Mouse (Mus musculus) limb, embryonic 11.5 days (tissue): ENCODE results near the gene Gm45062. TPM values are rescaled to one million over a fixed set of nuclear protein-coding genes. Genes with fewer than 3 reads are reported as not detected.
A peak's percentile ranks its signal among the peaks of the same experiment; 100 is the strongest.

Experiments used
- ATAC-seq: fragments of 200-750 bp; cut with Nextera tagmentation; 2 replicates; pipeline ENCODE4 v1.8.0; 2017; ENCODE audit warnings: low read depth; ENCODE audit not compliant: insufficient number of reproducible peaks, low FRiP score, low TSS enrichment
- DNase-seq: peaks from one replicate; pipeline ENCODE4 v3.0.0-alpha.2; 2015; ENCODE audit warnings: low spot score
- H3K27ac ChIP-seq: fragments of 300-500 bp; sonication (generic); replicated peaks from 2 replicates; pipeline ENCODE4 v1.5.1; 2014; ENCODE audit warnings: low read depth, mild to moderate bottlenecking, low read length
- H3K27me3 ChIP-seq: fragments of 300-500 bp; sonication (generic); 2 replicates; pipeline ENCODE4 v1.6.1; 2014; ENCODE audit warnings: mild to moderate bottlenecking, low read length, mixed read lengths; ENCODE audit not compliant: control insufficient read depth, insufficient read depth
- H3K36me3 ChIP-seq: fragments of 300-500 bp; sonication (generic); 2 replicates; pipeline ENCODE4 v1.6.1; 2014; ENCODE audit warnings: mild to moderate bottlenecking, low read length, moderate library complexity, mixed read lengths; ENCODE audit not compliant: control insufficient read depth, insufficient read depth
- H3K4me1 ChIP-seq: fragments of 300-500 bp; sonication (generic); 2 replicates; pipeline ENCODE4 v1.6.1; 2014; ENCODE audit warnings: low read length, mixed read lengths; ENCODE audit not compliant: control insufficient read depth, insufficient read depth
- H3K4me2 ChIP-seq: fragments of 300-500 bp; sonication (generic); 2 replicates; pipeline ENCODE4 v1.6.1; 2014; ENCODE audit warnings: low read depth, mild to moderate bottlenecking, moderate library complexity; ENCODE audit not compliant: severe bottlenecking
- H3K4me3 ChIP-seq: fragments of 300-500 bp; sonication (generic); 2 replicates; pipeline ENCODE4 v1.5.1; 2014; ENCODE audit warnings: low read depth, low read length
- H3K9ac ChIP-seq: fragments of 300-500 bp; sonication (generic); 2 replicates; pipeline ENCODE4 v1.6.1; 2014; ENCODE audit warnings: mild to moderate bottlenecking, low read length
- H3K9me3 ChIP-seq: fragments of 300-500 bp; sonication (generic); 2 replicates; pipeline ENCODE4 v1.6.1; 2016; ENCODE audit warnings: low read length; ENCODE audit not compliant: control insufficient read depth
- WGBS: fragments of 180-500 bp; shearing (Covaris S2); extraction: QIAGEN DNeasy Blood & Tissue Kit; methylation state at CpG from one replicate; pipeline ENCODE4 v1.1.7; 2014; 5-methylcytosine and 5-hydroxymethylcytosine counted together
- polyA plus RNA-seq: library from polyadenylated mRNA; unstranded; fragments of >200 nt; fragmentation: Nextera tagmentation; extraction: Ambion mirVana; gene quantifications from 2 replicates; pipeline ENCODE4 v1.2.1, GENCODE M21; 2014

The Gm45062 gene
- polyA plus RNA-seq, 1 experiment from 2014 or later: 16.1 TPM

DNA sequence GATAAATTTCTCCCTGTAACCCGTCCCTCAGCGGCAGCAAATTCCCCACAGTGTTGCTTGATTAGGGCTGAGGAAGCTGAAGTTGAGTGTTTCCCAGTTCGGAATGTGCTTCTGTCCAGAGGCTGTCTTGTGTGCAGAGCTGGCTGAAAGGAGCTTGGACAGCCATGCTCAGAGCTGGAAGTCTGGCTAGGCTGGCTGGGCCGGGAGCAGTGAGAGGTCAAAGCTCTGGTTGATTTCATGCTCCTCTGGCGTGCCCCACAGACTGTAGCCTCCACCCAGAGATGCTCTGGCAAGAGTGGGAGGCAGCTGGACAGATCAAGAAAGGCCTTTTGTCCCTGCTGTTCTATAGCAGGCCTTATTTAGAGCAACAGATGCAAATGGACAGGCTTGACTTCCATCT, 187.5 kb downstream of the Gm45062 start:
- WGBS: 26% methylated on average over 5 of the region's 5 CpGs
- Histone ChIP-seq H3K4me1 (peaks cover 5% of the 10 kb centered on the region), H3K36me3 (no peaks in the 10 kb centered on the region), H3K9ac (no peak overlapping the region), H3K27me3 (no peaks in the 10 kb centered on the region), H3K4me2 (no peak overlapping the region), H3K4me3 (no peak overlapping the region), H3K27ac (peak overlapping the region; percentile 69), H3K9me3 (no peaks in the 10 kb centered on the region)
- no peak for ATAC-seq
- peak; percentile 49 for DNase-seq

DNA sequence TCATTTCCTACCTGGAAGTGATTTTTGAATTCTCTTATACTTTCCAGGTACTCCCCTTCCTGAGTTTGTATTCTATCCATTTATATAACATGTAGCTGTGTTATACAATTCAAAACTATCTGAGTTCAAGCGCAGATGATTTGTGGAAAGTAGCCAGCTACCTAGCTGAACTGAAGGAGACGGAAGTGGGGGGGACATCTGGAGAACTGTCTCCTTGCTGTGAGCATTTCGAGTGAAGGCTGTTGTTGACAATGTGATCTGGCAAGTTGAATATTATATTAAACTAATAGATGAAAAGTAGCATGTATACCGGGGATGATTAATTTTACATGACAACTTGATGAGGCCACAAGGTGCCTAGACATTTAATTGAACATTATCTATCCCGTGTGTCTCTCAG, 196.3 kb downstream of the Gm45062 start:
- WGBS: 86% methylated on average over 5 of the region's 5 CpGs
- Histone ChIP-seq H3K36me3 (no peaks in the 10 kb centered on the region), H3K27me3 (no peaks in the 10 kb centered on the region), H3K4me3 (no peak overlapping the region), H3K4me1 (no peaks in the 10 kb centered on the region), H3K9ac (no peak overlapping the region), H3K27ac (no peak overlapping the region), H3K9me3 (no peaks in the 10 kb centered on the region), H3K4me2 (no peak overlapping the region)
- ATAC-seq (no peak), DNase-seq (no peak)

DNA sequence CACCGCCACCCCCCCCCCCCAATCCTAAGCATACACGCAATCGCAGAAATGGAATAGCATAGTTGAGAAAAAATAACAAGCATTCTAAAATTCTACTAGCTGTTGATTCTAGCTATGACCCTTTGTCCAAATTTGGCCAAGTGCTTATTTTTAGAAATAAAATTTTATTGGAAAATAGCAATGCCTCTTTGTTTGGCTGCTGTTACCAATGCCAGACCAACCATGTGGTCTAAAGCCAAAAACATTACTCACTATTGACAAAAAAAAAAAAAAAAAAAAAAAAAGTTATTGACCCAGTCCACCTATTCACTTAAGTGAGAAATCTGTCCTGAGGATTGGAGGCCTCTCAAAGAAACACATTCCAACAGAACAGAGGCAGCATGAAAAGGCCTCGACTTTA, 199.3 kb downstream of the Gm45062 start:
- no peaks in the 10 kb centered on the region for H3K9me3 ChIP-seq
- no peaks in the 10 kb centered on the region for H3K36me3 ChIP-seq
- no peak for ATAC-seq

DNA sequence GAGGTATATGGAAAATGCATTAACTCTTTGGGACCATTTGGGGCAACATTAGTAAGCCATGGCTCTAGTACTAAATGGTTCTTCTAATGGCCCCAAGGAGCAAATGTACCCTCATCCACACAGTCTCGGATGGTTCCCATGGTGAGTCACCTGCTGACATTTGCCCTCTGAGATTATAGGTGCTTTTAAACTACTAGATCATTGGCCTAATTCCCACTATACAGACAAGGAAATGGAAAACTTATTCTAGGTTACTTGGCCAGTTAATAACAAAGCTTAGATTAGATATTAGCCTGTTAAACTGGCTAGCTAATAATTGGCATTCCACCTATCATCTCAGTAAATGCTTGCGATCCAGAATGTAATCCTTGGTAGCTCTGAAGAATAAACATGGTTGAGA, 203.2 kb downstream of the Gm45062 start:
- Histone ChIP-seq H3K36me3 (no peaks in the 10 kb centered on the region), H3K4me3 (no peak overlapping the region), H3K4me1 (no peaks in the 10 kb centered on the region), H3K9ac (no peak overlapping the region), H3K9me3 (no peaks in the 10 kb centered on the region), H3K4me2 (no peak overlapping the region), H3K27me3 (no peaks in the 10 kb centered on the region), H3K27ac (no peak overlapping the region)
- WGBS: 89% methylated on average over 2 of the region's 2 CpGs
- ATAC-seq (no peak), DNase-seq (no peak)

More for the DNA sequence above, 199.3 kb downstream of the Gm45062 start:
- no peak overlapping the region for H3K4me2 ChIP-seq
- no peak for DNase-seq
- no peaks in the 10 kb centered on the region for H3K4me1 ChIP-seq
- H3K27ac ChIP-seq: no peak overlapping the region
- no peak overlapping the region for H3K9ac ChIP-seq
- no peaks in the 10 kb centered on the region for H3K27me3 ChIP-seq
- WGBS: 93% methylated on average over 4 of the region's 4 CpGs
- H3K4me3 ChIP-seq: no peak overlapping the region

DNA sequence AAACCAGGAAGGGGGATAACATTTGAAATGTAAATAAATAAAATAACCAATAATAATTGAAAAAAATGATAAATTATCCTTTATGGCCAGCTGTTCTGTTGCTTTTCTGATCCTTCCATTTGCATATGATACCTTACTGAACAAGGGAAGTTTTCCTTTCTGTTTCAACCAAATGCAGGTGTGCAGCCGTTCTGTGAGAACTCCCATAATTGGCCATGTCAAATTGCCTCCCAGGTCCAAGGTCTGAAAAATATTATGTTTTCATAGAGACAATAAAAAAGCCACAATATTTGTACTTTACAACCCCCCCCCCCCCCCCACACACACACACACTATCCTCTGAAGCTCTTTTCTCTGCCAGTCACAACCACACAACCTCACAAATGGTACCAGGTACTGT, 206.1 kb downstream of the Gm45062 start:
- WGBS: 59% methylated on average over 1 of the region's 1 CpGs
- no peak for ATAC-seq

DNA sequence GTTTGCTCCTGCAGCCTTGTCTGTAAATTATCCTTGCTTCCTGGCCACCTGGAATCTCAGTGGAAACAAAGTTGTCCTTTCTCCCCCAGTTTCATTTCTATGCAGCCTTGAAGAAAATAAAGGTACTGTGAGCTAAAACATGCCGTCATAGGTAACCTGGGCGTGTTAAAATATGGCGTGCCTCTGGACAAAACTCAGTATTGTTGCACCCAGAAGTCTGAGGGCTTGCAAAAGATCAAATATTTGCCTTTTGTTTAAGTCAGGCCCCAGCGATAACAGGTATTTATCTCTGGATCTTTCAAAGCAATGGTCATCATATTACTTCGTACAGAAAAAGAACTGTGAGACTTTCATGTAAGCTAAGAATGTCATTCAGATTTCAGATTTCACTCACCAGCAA, 206.7 kb downstream of the Gm45062 start:
- Histone ChIP-seq H3K4me2 (no peak overlapping the region), H3K4me3 (no peak overlapping the region), H3K27me3 (no peaks in the 10 kb centered on the region), H3K9ac (no peak overlapping the region), H3K27ac (no peak overlapping the region), H3K4me1 (no peaks in the 10 kb centered on the region), H3K9me3 (no peaks in the 10 kb centered on the region), H3K36me3 (no peaks in the 10 kb centered on the region)
- DNase-seq: no peak
- 88% methylated on average over 5 of the region's 5 CpGs for WGBS
- no peak for ATAC-seq

More for the DNA sequence above, 206.1 kb downstream of the Gm45062 start:
- Histone ChIP-seq H3K4me3 (no peak overlapping the region), H3K9ac (no peak overlapping the region), H3K27me3 (no peaks in the 10 kb centered on the region), H3K9me3 (no peaks in the 10 kb centered on the region), H3K36me3 (no peaks in the 10 kb centered on the region), H3K27ac (no peak overlapping the region), H3K4me1 (no peaks in the 10 kb centered on the region), H3K4me2 (no peak overlapping the region)
- no peak for DNase-seq

DNA sequence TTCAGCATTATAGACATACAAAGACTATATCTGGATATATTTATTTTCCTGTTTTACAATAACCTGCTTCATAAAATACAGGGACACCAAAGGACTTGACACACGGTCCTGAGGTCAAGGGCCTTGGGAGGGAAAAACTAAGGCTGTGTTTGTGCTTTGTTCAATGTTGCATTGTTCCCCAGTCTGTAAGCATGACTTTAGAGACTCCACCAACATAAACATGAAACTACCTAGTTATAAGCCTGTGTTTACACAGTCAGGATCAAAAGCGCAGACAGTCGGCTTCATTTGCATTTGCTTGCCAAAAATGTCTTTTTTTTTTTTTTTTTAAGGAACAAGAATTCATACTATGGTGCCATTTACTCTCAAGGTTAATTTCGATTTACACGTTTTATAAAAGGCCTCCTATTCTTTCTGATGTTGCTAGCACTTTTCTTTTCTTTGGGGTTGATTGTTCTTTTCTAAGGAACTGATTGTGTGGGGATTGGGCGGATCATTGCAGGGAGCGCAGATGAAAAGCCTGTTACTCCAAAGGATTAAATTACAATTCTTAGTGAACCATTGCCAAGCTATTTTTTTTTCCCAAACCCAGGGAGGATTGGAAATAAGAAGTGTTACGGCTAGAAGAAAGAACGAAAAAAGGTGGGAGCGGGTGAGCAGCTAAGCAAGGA, 208.6 kb downstream of the Gm45062 start:
- H3K4me2 ChIP-seq: no peak overlapping the region
- ATAC-seq (no peak), DNase-seq (no peak)
- H3K27ac ChIP-seq: no peak overlapping the region
- H3K27me3 ChIP-seq: no peaks in the 10 kb centered on the region
- no peak overlapping the region for H3K9ac ChIP-seq
- H3K4me1 ChIP-seq: no peaks in the 10 kb centered on the region
- 79% methylated on average over 10 of the region's 10 CpGs for WGBS
- no peak overlapping the region for H3K4me3 ChIP-seq
- no peaks in the 10 kb centered on the region for H3K9me3 ChIP-seq
- no peaks in the 10 kb centered on the region for H3K36me3 ChIP-seq

DNA sequence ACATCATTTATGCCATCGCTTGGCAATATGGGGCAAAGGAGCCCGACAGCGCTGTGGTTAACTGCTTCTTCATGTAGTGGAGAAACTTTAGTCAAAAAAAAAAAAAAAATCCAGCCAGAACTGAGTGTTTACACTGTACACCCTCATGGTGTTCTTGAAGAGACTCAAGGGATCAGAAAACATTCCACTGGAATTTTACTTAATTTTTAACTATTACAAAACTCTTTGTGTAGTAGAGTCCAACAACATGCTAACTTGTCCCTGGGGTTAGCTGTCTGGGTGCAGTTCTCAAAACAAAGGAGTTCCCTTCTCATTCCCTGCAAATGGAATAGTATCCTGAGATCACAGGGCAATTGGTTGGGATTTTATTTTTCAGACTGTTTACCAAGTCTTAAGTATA, 210.7 kb downstream of the Gm45062 start:
- ATAC-seq (no peak), DNase-seq (no peak)
- Histone ChIP-seq H3K4me1 (no peaks in the 10 kb centered on the region), H3K9me3 (no peaks in the 10 kb centered on the region), H3K4me2 (no peak overlapping the region), H3K9ac (no peak overlapping the region), H3K4me3 (no peak overlapping the region), H3K36me3 (no peaks in the 10 kb centered on the region), H3K27ac (no peak overlapping the region), H3K27me3 (no peaks in the 10 kb centered on the region)
- 93% methylated on average over 3 of the region's 3 CpGs for WGBS

DNA sequence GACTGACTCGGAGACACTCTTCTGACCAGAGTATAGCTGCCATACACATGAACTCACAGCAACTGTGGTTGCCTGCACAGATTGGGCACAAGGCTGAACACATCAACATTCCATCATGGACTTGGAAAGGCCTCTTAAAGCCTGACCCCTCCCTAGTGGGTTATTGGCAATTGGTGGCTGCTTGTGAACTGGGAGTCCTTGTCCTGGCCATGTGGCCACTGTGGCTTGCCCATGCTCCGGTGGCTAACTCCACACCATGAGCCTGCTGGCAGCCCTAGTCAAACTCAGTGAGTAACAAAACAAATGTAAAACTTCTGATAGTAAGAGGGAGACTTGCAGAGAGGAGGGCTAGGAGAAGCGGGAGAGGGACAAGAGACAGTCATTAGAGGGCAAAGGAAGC, 212.9 kb downstream of the Gm45062 start:
- no peak overlapping the region for H3K4me3 ChIP-seq
- ATAC-seq (no peak), DNase-seq (no peak)
- H3K36me3 ChIP-seq: no peaks in the 10 kb centered on the region
- no peaks in the 10 kb centered on the region for H3K9me3 ChIP-seq
- no peak overlapping the region for H3K27ac ChIP-seq
- no peaks in the 10 kb centered on the region for H3K27me3 ChIP-seq
- H3K4me1 ChIP-seq: no peaks in the 10 kb centered on the region
- no peak overlapping the region for H3K9ac ChIP-seq
- H3K4me2 ChIP-seq: no peak overlapping the region
- WGBS: 87% methylated on average over 3 of the region's 3 CpGs
